Mouse (Mus musculus): Measurements from ENCODE around the gene Prl8a9.

GRCm38 (mm10) chr13:27553336-27553735, 11.1 kb downstream of the Prl8a9 start:
- TF ChIP-seq POLR2A (IDR thresholded peaks at IDR 0.05; ENCODE audit: borderline replicate concordance, extremely low read depth, low read depth, low read length) (no peak), CTCF (IDR thresholded peaks at IDR 0.05; ENCODE audit: insufficient read depth, low read length) (no peak)
